ENCODE assay signal across 12 mouse cellular contexts in the genomic region with DNA sequence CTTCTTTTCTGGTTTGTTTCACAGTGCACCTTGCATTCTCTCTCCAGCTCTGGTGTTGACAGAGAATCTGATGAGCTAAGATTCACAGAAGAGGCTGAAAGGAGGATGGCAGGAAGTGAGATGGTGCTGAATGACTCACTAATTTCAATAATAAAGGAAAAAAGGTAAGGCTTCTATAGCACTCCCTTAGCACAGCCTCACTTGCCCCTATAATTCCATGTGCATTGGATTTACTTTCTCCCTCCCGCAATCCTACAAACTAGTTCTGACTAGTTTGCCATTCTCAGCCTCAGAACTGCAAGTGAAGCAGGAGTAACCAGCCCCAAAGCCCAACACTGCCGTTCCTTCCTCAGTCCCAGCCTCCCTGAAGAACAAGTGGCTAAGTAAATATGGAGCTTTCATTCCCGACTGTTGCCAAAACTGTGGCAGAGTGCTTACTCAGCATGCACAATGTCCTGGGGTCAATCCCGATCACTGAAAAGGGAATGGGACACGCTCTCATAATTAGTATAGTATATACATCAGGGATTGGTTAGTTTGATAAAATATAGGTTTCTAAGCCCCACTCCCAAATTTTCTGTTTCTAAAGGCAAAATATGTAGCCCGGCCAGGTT. TPM values are rescaled to one million over a fixed set of nuclear protein-coding genes. Genes with fewer than 3 reads are reported as not detected.
DNase-seq lines count a peak whose midpoint lies in the region; ATAC-seq and TF ChIP-seq lines count a peak whose summit lies in the region.
"Had no signal": no experiment of that assay in that cellular context is flagged by ENCODE, and none has a peak within 500 bp of the region (broad histone marks: within the 10 kb centered on the region; RNA-seq: fewer than 3 reads in every experiment).

No protein-coding gene starts in this region.

- H3K27ac ChIP-seq in heart, embryonic 15.5 days: peak overlapping the region; percentile 23
- H3K27ac ChIP-seq in lung, embryonic 14.5 days (ENCODE audit: low read depth): peak overlapping the region; percentile 40; the same call in 1 of the 2 replicates
- no peak overlapping the region; the same call in 1 of the 2 replicates for H3K27ac ChIP-seq in stomach, embryonic 14.5 days (ENCODE audit: low read length)

- H3K9me3 ChIP-seq in heart, embryonic 15.5 days (replicated peaks): no peaks in the 10 kb centered on the region
- H3K9me3 ChIP-seq in lung, embryonic 14.5 days (ENCODE audit: low read depth, low read length): no peaks in the 10 kb centered on the region
- H3K9me3 ChIP-seq in stomach, embryonic 14.5 days (ENCODE audit: control insufficient read depth, low read depth, low read length): no peaks in the 10 kb centered on the region
- H3K9me3 ChIP-seq: G1E; megakaryocyte, embryonic 14.5 days had no signal

- no peak overlapping the region for H3K9ac ChIP-seq in heart, embryonic 15.5 days
- H3K9ac ChIP-seq in lung, embryonic 14.5 days: no peak overlapping the region
- no peak overlapping the region for H3K9ac ChIP-seq in stomach, embryonic 14.5 days (replicated peaks; ENCODE audit: low read depth, low read length)

- H3K4me2 ChIP-seq in heart, embryonic 15.5 days: no peak overlapping the region
- H3K4me2 ChIP-seq in lung, embryonic 14.5 days: no peak overlapping the region
- H3K4me2 ChIP-seq in stomach, embryonic 14.5 days (replicated peaks; ENCODE audit: low read depth, low read length): no peak overlapping the region
- H3K4me2 ChIP-seq: liver, embryonic 11.5 days had no signal

- ATAC-seq in heart, embryonic 15.5 days (replicated peaks; ENCODE audit: insufficient number of reproducible peaks, insufficient read depth, low FRiP score, low read depth): no peak
- peak; percentile 8; the same call in 1 of the 2 replicates for ATAC-seq in lung, embryonic 14.5 days (ENCODE audit: insufficient read depth)
- ATAC-seq in stomach, embryonic 14.5 days (ENCODE audit: insufficient number of reproducible peaks, insufficient read depth, low FRiP score, low read depth): 0 out of 2 replicates have a peak, but pooled peaks have one; percentile 23

- no peak for TF ChIP-seq CTCF in lung, embryonic 14.5 days (IDR thresholded peaks at IDR 0.05; ENCODE audit: low read depth)

- DNase-seq in heart, adult 8-10 months (ENCODE audit: low spot score): no peak
- peak; percentile 35 for DNase-seq in lung, embryonic 14.5 days
- no peak for DNase-seq in lung, postnatal 10 days
- peak; percentile 88 for DNase-seq in ZHBTc4 (ENCODE audit: low read depth, low spot score)
- no peak for DNase-seq in cerebellum, postnatal 25 days
- DNase-seq: cerebellum, adult 9-10 months; right cerebral cortex, postnatal 4 days had no signal

- H3K4me1 ChIP-seq in heart, embryonic 15.5 days (replicated peaks): peaks cover 21% of the 10 kb centered on the region
- no peaks in the 10 kb centered on the region for H3K4me1 ChIP-seq in lung, embryonic 14.5 days (ENCODE audit: insufficient read depth)
- H3K4me1 ChIP-seq in stomach, embryonic 14.5 days (ENCODE audit: control insufficient read depth, insufficient read depth, low read length): peaks cover 3% of the 10 kb centered on the region; the same call in 1 of the 2 replicates

- no peaks in the 10 kb centered on the region for H3K36me3 ChIP-seq in heart, embryonic 15.5 days
- no peaks in the 10 kb centered on the region for H3K36me3 ChIP-seq in lung, embryonic 14.5 days (ENCODE audit: insufficient read depth)
- no peaks in the 10 kb centered on the region for H3K36me3 ChIP-seq in stomach, embryonic 14.5 days (ENCODE audit: control insufficient read depth, insufficient read depth, low read length)

- WGBS in heart, embryonic 15.5 days: 47% methylated on average over 6 of the region's 6 CpGs
- 53% methylated on average over 6 of the region's 6 CpGs for WGBS in lung, embryonic 14.5 days
- 51% methylated on average over 6 of the region's 6 CpGs for WGBS in stomach, embryonic 14.5 days

- H3K27me3 ChIP-seq in heart, embryonic 15.5 days: no peaks in the 10 kb centered on the region
- no peaks in the 10 kb centered on the region for H3K27me3 ChIP-seq in lung, embryonic 14.5 days (ENCODE audit: insufficient read depth, low read length)
- no peaks in the 10 kb centered on the region for H3K27me3 ChIP-seq in stomach, embryonic 14.5 days (ENCODE audit: control insufficient read depth, insufficient read depth, low read length)
- H3K27me3 ChIP-seq: megakaryocyte, embryonic 14.5 days had no signal

- no peak overlapping the region for H3K4me3 ChIP-seq in heart, embryonic 15.5 days
- H3K4me3 ChIP-seq in lung, embryonic 14.5 days (ENCODE audit: low read depth, low read length): no peak overlapping the region
- no peak overlapping the region for H3K4me3 ChIP-seq in stomach, embryonic 14.5 days (ENCODE audit: low read depth, low read length)
- H3K4me3 ChIP-seq: megakaryocyte, embryonic 14.5 days had no signal

RNA-seq across cellular contexts. Expression of a gene that starts 15.7 kb away (rescaled TPM):
- 37.8 and 38.7 TPM in 2 replicates for polyA plus RNA-seq in heart, embryonic 15.5 days (2015; fragmentation: Nextera tagmentation; extraction: Ambion mirVana)
- 100 to 1,000 TPM; 128 to 158 (median 144) TPM for total RNA-seq in heart, adult 8-10 months (2022)
- polyA plus RNA-seq in lung, embryonic 14.5 days (2014; fragmentation: Nextera tagmentation; extraction: Ambion mirVana): 51.4 and 51.7 TPM in 2 replicates
- polyA plus RNA-seq in stomach, embryonic 14.5 days (2014; fragmentation: Nextera tagmentation; extraction: Ambion mirVana): 51.3 and 52.4 TPM in 2 replicates

RNA-seq across cellular contexts. Expression of a gene that starts 42.2 kb away (rescaled TPM):
- 44.1 and 44.6 TPM in 2 replicates for polyA plus RNA-seq in heart, embryonic 15.5 days (2015; fragmentation: Nextera tagmentation; extraction: Ambion mirVana)
- total RNA-seq in heart, adult 8-10 months (2022): 10 to 100 TPM; 41.0 to 55.2 (median 45.0) TPM
- polyA plus RNA-seq in lung, embryonic 14.5 days (2014; fragmentation: Nextera tagmentation; extraction: Ambion mirVana): 67.0 and 67.7 TPM in 2 replicates
- 70.8 and 75.7 TPM in 2 replicates for polyA plus RNA-seq in stomach, embryonic 14.5 days (2014; fragmentation: Nextera tagmentation; extraction: Ambion mirVana)

Comparison
In these comparisons a context has a peak if more than half of its experiments do, and no peak if none do; other contexts are left out.
1. DNase-seq: peak in lung, embryonic 14.5 days (single experiment) and ZHBTc4 (single experiment); none in heart, adult 8-10 months (single experiment), lung, postnatal 10 days (single experiment) and cerebellum, postnatal 25 days (0 of 2).